Mouse (Mus musculus) small intestine, adult 2 months (tissue): ENCODE measurements at regions not wholly inside any gene's neighbourhood (a gene's known extent, or its start where the extent isn't known, plus 50 kb on each side); places are given as distances from the start of the nearest gene placed in this dataset.

Experiments used
- H3K27ac ChIP-seq: fragments of 200-500 bp; 2 replicates; pipeline ENCODE4 v1.5.1; 2012; ENCODE audit warnings: low read depth, low read length, control low read depth, inconsistent platforms; ENCODE audit not compliant: insufficient read depth
- H3K27me3 ChIP-seq: fragments of 200-500 bp; 2 replicates; pipeline ENCODE4 v1.6.1; 2012; ENCODE audit warnings: mild to moderate bottlenecking, moderate library complexity, low read length, inconsistent platforms; ENCODE audit not compliant: control insufficient read depth, insufficient read depth
- H3K36me3 ChIP-seq: fragments of 200-500 bp; 2 replicates; pipeline ENCODE4 v1.6.1; 2012; ENCODE audit warnings: mild to moderate bottlenecking, low read length, control low read depth, inconsistent platforms; ENCODE audit not compliant: control insufficient read depth, insufficient read depth
- H3K4me1 ChIP-seq: fragments of 200-500 bp; 2 replicates; pipeline ENCODE4 v1.6.1; 2012; ENCODE audit warnings: low read length, inconsistent platforms, mixed read lengths; ENCODE audit not compliant: control insufficient read depth, insufficient read depth, insufficient read length
- H3K4me3 ChIP-seq: fragments of 200-500 bp; 2 replicates; pipeline ENCODE4 v1.5.1; 2012; ENCODE audit warnings: low read depth, mild to moderate bottlenecking, control low read depth, inconsistent platforms, low read length, moderate library complexity
- CTCF ChIP-seq: fragments of 200-500 bp; IDR thresholded peaks from 2 replicates; pipeline ENCODE4 v1.5.1; 2012; ENCODE audit warnings: low read depth, mild to moderate bottlenecking, control low read depth, inconsistent platforms, low read length, moderate library complexity, mixed read lengths; ENCODE audit not compliant: insufficient replicate concordance, insufficient read length; ENCODE audit errors: extremely low read depth
- POLR2A ChIP-seq: fragments of 200-500 bp; IDR thresholded peaks from 2 replicates; pipeline ENCODE4 v1.6.1; 2012; ENCODE audit warnings: low read depth, mild to moderate bottlenecking, control low read depth, inconsistent platforms, low read length, moderate library complexity
- WGBS: fragments of 180-500 bp; shearing (Covaris S2); methylation state at CpG from one replicate; pipeline ENCODE4 v1.1.7; 2018; 5-methylcytosine and 5-hydroxymethylcytosine counted together

DNA sequence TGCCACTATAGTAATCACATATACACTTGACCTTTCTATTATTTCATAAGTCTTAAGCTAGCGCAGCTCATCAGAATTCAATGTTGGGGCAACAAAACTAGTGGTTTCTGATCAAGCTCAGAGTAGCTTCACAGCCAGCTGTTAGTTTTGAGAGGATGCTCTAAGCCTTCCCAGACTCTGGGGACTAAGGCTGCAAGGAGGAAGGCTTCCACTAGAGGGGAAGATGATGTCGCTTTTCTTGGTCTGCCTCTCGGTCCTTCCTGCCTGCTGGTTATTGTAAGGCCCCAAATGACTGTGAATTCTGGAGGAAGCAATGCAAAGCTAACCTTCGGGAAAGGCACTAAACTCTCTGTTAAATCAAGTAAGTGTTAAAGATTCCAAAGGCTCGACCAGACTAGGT is 78.4 kb downstream of the Dad1 start:
- Histone ChIP-seq H3K27me3 (no peaks in the 10 kb centered on the region), H3K4me1 (no peaks in the 10 kb centered on the region; the same call in 1 of the 2 replicates)

DNA sequence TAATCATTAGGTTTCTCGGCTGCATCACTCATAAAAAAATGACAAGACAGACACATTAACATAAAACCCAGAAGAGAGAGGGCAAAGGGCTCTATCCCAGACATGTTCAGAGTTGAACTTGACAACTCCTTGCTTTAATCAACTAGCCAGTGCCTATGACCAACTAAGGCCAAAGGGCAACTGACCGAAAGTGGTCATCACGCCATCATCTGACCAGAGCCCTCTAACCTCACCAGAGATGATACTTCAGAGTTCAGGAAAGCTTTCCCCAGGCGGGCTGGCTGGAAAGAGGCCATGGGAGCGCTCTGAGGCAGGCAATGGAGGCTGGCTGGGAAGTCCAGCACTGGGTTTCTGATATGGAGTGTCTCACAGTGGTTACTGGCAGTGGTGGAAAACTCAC is 80.6 kb downstream of the Dad1 start:
- 77% methylated on average over 5 of the region's 5 CpGs for WGBS
- no peak for TF ChIP-seq CTCF
- TF ChIP-seq POLR2A, result no peak
- no peaks in the 10 kb centered on the region for H3K27me3 ChIP-seq
- no peaks in the 10 kb centered on the region for H3K36me3 ChIP-seq
- no peak overlapping the region for H3K27ac ChIP-seq
- H3K4me3 ChIP-seq, result no peak overlapping the region
- H3K4me1 ChIP-seq, result no peaks in the 10 kb centered on the region; the same call in 1 of the 2 replicates

More for the DNA sequence above, 78.4 kb downstream of the Dad1 start:
- H3K27ac ChIP-seq, result no peak overlapping the region
- H3K36me3 ChIP-seq, result no peaks in the 10 kb centered on the region
- no peak for TF ChIP-seq POLR2A
- TF ChIP-seq CTCF, result no peak
- H3K4me3 ChIP-seq, result no peak overlapping the region
- WGBS, result 74% methylated on average over 5 of the region's 5 CpGs

DNA sequence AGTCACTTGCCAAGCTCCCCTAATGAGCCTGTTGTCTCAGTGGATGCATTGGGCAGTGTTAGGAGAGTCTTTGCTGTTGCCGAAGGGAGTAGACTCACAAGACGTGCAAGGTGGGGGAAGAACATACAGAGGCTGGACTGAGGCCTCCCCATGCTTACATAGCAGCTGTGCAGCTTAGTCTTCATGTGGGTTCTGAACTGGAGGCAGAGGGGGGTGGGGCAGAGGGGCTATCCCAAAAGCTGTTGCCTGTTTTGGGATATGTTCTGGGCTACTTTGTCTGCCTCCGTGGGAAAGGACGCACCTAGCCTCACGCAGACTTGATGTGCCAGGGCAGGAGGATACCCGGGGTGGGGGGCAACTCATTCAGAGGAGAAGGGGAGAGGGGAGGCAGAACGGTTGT is 84.7 kb downstream of the Dad1 start:
- Histone ChIP-seq H3K27me3 (no peaks in the 10 kb centered on the region), H3K27ac (no peak overlapping the region), H3K4me3 (no peak overlapping the region), H3K36me3 (no peaks in the 10 kb centered on the region), H3K4me1 (no peaks in the 10 kb centered on the region)
- WGBS, result 86% methylated on average over 7 of the region's 7 CpGs
- TF ChIP-seq CTCF (no peak), POLR2A (no peak)

DNA sequence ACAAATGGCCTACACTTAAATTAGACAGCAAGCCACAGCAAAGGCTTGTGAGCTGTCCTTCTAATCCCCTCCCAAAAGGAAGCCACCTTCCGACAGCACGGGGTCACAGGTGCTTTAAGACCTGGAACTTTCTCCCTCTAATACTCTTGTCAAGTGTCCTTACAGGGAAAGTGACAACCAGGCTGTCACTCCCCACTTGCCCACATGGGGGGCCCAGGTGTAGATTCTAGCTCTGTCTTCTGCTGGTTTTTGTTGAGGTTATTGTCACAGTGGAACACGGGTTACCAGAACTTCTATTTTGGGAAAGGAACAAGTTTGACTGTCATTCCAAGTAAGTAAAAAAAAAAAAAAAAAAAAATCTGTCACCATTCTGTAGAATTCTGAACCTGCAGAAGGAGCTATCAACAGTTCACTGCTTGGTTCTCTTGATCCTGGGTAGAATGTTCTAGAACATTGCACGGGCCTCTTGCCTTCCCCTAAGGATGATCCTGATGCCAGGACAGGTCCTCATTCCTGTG is 85.4 kb downstream of the Dad1 start:
- no peak for TF ChIP-seq CTCF
- no peak for TF ChIP-seq POLR2A

DNA sequence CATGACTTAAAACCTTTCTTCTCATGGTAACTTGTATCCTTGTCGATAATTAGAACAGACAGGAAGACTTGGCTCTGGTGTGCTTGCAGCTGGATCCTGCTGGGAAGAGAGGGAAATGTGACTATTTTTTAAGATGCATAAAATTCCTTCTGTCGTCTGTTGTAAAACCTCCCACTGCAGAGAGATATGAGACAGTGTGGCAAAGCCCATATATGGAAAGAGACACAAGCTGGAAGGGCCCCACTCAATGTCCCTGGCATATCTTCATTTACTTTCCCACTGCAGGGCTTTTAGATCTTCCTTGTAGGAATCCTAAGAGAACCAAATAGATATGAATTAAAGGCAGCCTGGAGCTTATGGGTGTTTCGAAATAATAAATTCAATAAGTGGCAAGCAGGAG is 87.8 kb downstream of the Dad1 start:
- Histone ChIP-seq H3K27me3 (no peaks in the 10 kb centered on the region), H3K27ac (no peak overlapping the region), H3K4me1 (no peaks in the 10 kb centered on the region), H3K36me3 (no peaks in the 10 kb centered on the region), H3K4me3 (no peak overlapping the region)
- WGBS, result 61% methylated on average over 3 of the region's 3 CpGs
- TF ChIP-seq POLR2A, result no peak
- TF ChIP-seq CTCF, result no peak

More for the DNA sequence above, 85.4 kb downstream of the Dad1 start:
- H3K27me3 ChIP-seq, result no peaks in the 10 kb centered on the region
- H3K4me3 ChIP-seq, result no peak overlapping the region
- 65% methylated on average over 4 of the region's 4 CpGs for WGBS
- H3K4me1 ChIP-seq, result no peaks in the 10 kb centered on the region
- H3K36me3 ChIP-seq, result no peaks in the 10 kb centered on the region
- no peak overlapping the region for H3K27ac ChIP-seq

DNA sequence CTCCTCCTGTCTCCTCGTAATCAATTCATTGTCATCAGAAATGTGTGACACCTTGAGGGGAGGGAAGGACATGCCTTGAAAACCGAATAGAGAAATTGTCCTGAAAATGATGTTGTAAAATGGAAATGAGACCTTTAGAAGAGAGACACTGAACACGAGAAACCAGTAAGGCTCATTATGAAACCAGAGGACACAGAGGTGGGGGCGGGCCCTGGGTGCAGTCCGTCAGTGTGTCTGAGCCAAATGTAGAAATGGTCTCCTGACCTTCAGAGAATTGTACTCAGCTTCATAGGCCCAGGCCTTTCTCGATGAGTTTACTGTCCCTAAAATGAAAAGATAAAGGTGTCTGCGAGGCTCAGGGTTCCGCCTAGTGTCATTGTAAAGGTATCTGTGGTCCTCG is 89.0 kb downstream of the Dad1 start:
- Histone ChIP-seq H3K27me3 (no peaks in the 10 kb centered on the region), H3K4me3 (no peak overlapping the region), H3K36me3 (no peaks in the 10 kb centered on the region), H3K4me1 (no peaks in the 10 kb centered on the region), H3K27ac (no peak overlapping the region)
- TF ChIP-seq CTCF (no peak), POLR2A (no peak)
- 79% methylated on average over 9 of the region's 9 CpGs for WGBS

DNA sequence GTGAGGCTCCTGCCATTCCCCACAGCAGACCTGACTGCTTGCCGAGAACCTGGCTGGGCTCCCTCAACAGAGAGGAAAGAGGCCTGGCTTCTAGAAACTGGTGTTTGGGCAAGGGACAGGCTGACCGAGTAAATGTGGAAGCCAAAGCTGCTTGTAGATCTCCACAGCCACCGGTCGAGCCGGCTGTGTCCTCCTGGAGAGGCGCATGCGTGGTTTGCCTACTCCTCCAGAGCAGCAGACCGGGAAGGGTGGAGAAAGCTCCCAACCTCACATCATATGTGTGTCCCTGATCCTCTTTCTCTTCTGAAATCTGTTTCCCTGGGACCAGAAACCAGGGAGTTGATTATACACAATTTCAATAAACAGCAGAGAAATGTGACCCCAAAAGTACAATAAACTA is 92.0 kb downstream of the Dad1 start:
- H3K4me3 ChIP-seq, result peak overlapping the region; percentile 34; the same call in 1 of the 2 replicates
- H3K4me1 ChIP-seq, result peaks cover 2% of the 10 kb centered on the region; the same call in 1 of the 2 replicates
- TF ChIP-seq CTCF, result no peak
- no peak for TF ChIP-seq POLR2A
- H3K27ac ChIP-seq, result no peak overlapping the region
- no peaks in the 10 kb centered on the region for H3K27me3 ChIP-seq
- WGBS, result 62% methylated on average over 8 of the region's 8 CpGs
- H3K36me3 ChIP-seq, result no peaks in the 10 kb centered on the region

DNA sequence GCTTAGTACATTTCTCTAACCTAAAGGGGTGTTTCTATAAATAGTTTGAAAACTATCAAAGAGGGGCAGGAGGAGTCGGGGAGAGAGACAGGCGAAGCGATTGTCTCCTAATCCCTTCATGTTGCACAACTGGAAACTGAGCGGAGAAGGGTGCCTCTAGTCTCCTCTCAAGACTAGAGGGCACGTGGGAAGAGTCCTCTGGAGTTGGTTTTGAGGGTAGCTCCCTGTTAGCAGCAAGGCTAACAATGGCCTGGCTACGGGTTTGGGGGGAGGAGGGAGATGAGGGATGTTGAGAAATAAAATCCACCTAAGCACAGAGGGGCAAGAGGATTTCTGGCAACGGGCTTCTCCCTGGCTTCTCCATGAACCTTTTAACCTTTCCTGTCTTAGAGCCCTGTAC is 92.7 kb downstream of the Dad1 start:
- 74% methylated on average over 7 of the region's 7 CpGs for WGBS
- Histone ChIP-seq H3K36me3 (no peaks in the 10 kb centered on the region), H3K27me3 (no peaks in the 10 kb centered on the region), H3K27ac (no peak overlapping the region), H3K4me3 (no peak overlapping the region), H3K4me1 (peaks cover 2% of the 10 kb centered on the region; the same call in 1 of the 2 replicates)
- TF ChIP-seq POLR2A (no peak), CTCF (no peak)
